Mouse (Mus musculus): ENCODE measurements around the gene Zfp109. TPM values are rescaled to one million over a fixed set of nuclear protein-coding genes. Genes with fewer than 3 reads are reported as not detected.

The Zfp109 gene
- total and polyA plus RNA-seq, 3 experiments: not detected

GRCm38 (mm10) chr7:24259306-24259999, 22.1 kb upstream of the Zfp109 start:
- no peak overlapping the region for H3K9ac ChIP-seq (ENCODE audit: insufficient read depth, low read depth)
- no peaks in the 10 kb centered on the region for H3K79me2 ChIP-seq (replicated peaks; ENCODE audit: control insufficient read depth, extremely low read depth, insufficient read depth, poor library complexity, severe bottlenecking)
- dilution Hi-C loops (cut with MboI; ENCODE audit: extremely low pct_ligation_motif_present, extremely low pct_unique_long_range_greater_than_20kb, low sequenced_read_pairs) (no loop called here), in situ Hi-C loops (cut with MboI; ENCODE audit: low pct_ligation_motif_present, low pct_unique_long_range_greater_than_20kb, low sequenced_read_pairs) (no loop called here)
- no peak overlapping the region for H3K27ac ChIP-seq (ENCODE audit: insufficient read depth, low read depth)
- DNase-seq (ENCODE audit: extremely low read depth): no peak
- peaks cover 12% of the 10 kb centered on the region for H3K27me3 ChIP-seq (replicated peaks)
- H3K9me3 ChIP-seq (replicated peaks; ENCODE audit: low read length): no peaks in the 10 kb centered on the region
- no peak overlapping the region for H3K4me3 ChIP-seq (replicated peaks in 1 of 3; ENCODE audit: low read depth in 2 of 3, low read length in 2 of 3, poor library complexity in 1 of 3)
- H3K36me3 ChIP-seq (replicated peaks in 1 of 2; ENCODE audit: control insufficient read depth in 1 of 2, insufficient read depth in 1 of 2, low read length in 1 of 2): no peaks in the 10 kb centered on the region
- no peak overlapping the region for H3K4me2 ChIP-seq (ENCODE audit: insufficient read depth, low read depth, poor library complexity, severe bottlenecking)
- H3K4me1 ChIP-seq (ENCODE audit: control insufficient read depth in 1 of 2, insufficient read depth in 2 of 2): no peaks in the 10 kb centered on the region; a peak in 1 of 4 replicates
- TF ChIP-seq JUND (conservative IDR thresholded peaks at IDR 0.05; ENCODE audit: low read depth, low read length) (no peak), E2F4 (IDR thresholded peaks at IDR 0.05; ENCODE audit: insufficient replicate concordance, low read depth, low read length) (no peak), MEF2A (IDR thresholded peaks at IDR 0.05; ENCODE audit: borderline replicate concordance, low read depth, low read length) (no peak), ZC3H11A (IDR thresholded peaks at IDR 0.05; ENCODE audit: low read depth, low read length) (no peak), NRF1 (IDR thresholded peaks at IDR 0.05; ENCODE audit: low read depth, low read length) (no peak), USF1 (IDR thresholded peaks at IDR 0.05; ENCODE audit: low read depth, low read length) (no peak), RAD21 (IDR thresholded peaks at IDR 0.05; ENCODE audit: low read depth, low read length) (no peak), ELF1 (IDR thresholded peaks at IDR 0.05; ENCODE audit: low read depth, low read length) (no peak), MAZ (IDR thresholded peaks at IDR 0.05; ENCODE audit: low read depth, low read length) (no peak), ETS1 (conservative IDR thresholded peaks at IDR 0.05; ENCODE audit: low read depth, low read length) (no peak), SMC3 (IDR thresholded peaks at IDR 0.05; ENCODE audit: low read depth, low read length) (no peak), NELFE (IDR thresholded peaks at IDR 0.05; ENCODE audit: low read depth, low read length) (no peak), RCOR1 (conservative IDR thresholded peaks at IDR 0.05; ENCODE audit: low read depth, low read length) (no peak), SIN3A (IDR thresholded peaks at IDR 0.05; ENCODE audit: low read length) (no peak), USF2 (conservative IDR thresholded peaks at IDR 0.05; ENCODE audit: low read depth, low read length) (no peak), POLR2A (IDR thresholded peaks at IDR 0.05; ENCODE audit: low read depth, low read length) (no peak), UBTF (IDR thresholded peaks at IDR 0.05; ENCODE audit: low read depth, low read length) (no peak)

- TF ChIP-seq HCFC1 (IDR thresholded peaks at IDR 0.05; ENCODE audit: low read depth, low read length) (peak; percentile 78), NRF1 (IDR thresholded peaks at IDR 0.05; ENCODE audit: low read depth, low read length) (no peak)
- Histone ChIP-seq H3K36me3 (replicated peaks in 1 of 2; ENCODE audit: control insufficient read depth in 1 of 2, insufficient read depth in 1 of 2, low read length in 1 of 2) (no peaks in the 10 kb centered on the region), H3K4me1 (ENCODE audit: control insufficient read depth in 1 of 2, insufficient read depth in 2 of 2) (no peaks in the 10 kb centered on the region; a peak in 1 of 4 replicates), H3K4me3 (replicated peaks in 1 of 3; ENCODE audit: low read depth in 2 of 3, low read length in 2 of 3, poor library complexity in 1 of 3) (no peak within 1 kb of the TSS), H3K4me2 (ENCODE audit: insufficient read depth, low read depth, poor library complexity, severe bottlenecking) (no peak within 1 kb of the TSS), H3K9me3 (replicated peaks; ENCODE audit: low read length) (no peaks in the 10 kb centered on the region), H3K79me2 (replicated peaks; ENCODE audit: control insufficient read depth, extremely low read depth, insufficient read depth, poor library complexity, severe bottlenecking) (no peaks in the 10 kb centered on the region), H3K27ac (ENCODE audit: insufficient read depth, low read depth) (no peak within 1 kb of the TSS), H3K9ac (ENCODE audit: insufficient read depth, low read depth) (no peak within 1 kb of the TSS), H3K27me3 (replicated peaks) (peaks cover 11% of the 10 kb centered on the region)
- dilution Hi-C loops (cut with MboI; ENCODE audit: extremely low pct_ligation_motif_present, extremely low pct_unique_long_range_greater_than_20kb, low sequenced_read_pairs) (no loop called here), in situ Hi-C loops (cut with MboI; ENCODE audit: low pct_ligation_motif_present, low pct_unique_long_range_greater_than_20kb, low sequenced_read_pairs) (no loop called here)
- DNase-seq (ENCODE audit: extremely low read depth): no peak
Observed at GRCm38 (mm10) chr7:24254633-24255474, 17.5 kb upstream of the Zfp109 start, which contains the start of gene Zfp108. Gene Zfp108 (plus strand): TSS chr7:24254794.

All from CH12.LX (cell line).